Mouse (Mus musculus) G1E (cell line): ENCODE measurements around the gene Zfp961.
"Not testable (repeated sequence)": the region's sequence is repeated elsewhere in the genome, so short reads cannot be mapped to it uniquely, and the experiment has no call there.

Experiments
- CTCF ChIP-seq: IDR thresholded peaks from 2 replicates; pipeline ENCODE4 v1.5.1; 2012; ENCODE audit warnings: low read depth, low read length, inconsistent platforms, mixed read lengths
- GATA1 ChIP-seq: IDR thresholded peaks from 2 replicates; pipeline ENCODE4 v1.6.1; 2012; ENCODE audit warnings: borderline replicate concordance, low read length, inconsistent platforms, mixed read lengths
- GATA2 ChIP-seq: IDR thresholded peaks from 2 replicates; pipeline ENCODE4 v1.6.1; 2012; ENCODE audit warnings: low read depth, low read length, inconsistent platforms, borderline replicate concordance
- POLR2AphosphoS5 ChIP-seq: IDR thresholded peaks from 2 replicates; pipeline ENCODE4 v1.6.1; 2012; ENCODE audit warnings: low read depth, low read length, inconsistent platforms; ENCODE audit not compliant: insufficient replicate concordance
- TAL1 ChIP-seq: conservative IDR thresholded peaks from 2 replicates; pipeline ENCODE4 v1.6.1; 2012; ENCODE audit warnings: low read depth, low read length, inconsistent platforms, mixed read lengths

GRCm38 (mm10) chr8:72017339-72017738 is 66.5 kb downstream of the Zfp961 start:
- TF ChIP-seq CTCF, TAL1, GATA1, GATA2, POLR2AphosphoS5: not testable (repeated sequence)
